Mouse (Mus musculus) right cerebral cortex, adult 18-20 months (tissue): ENCODE data around the gene Srrm1.
"Not testable (repeated sequence)": the region's sequence is repeated elsewhere in the genome, so short reads cannot be mapped to it uniquely, and the experiment has no call there.

ENCODE experiments used
- DNase-seq: peaks from one replicate; pipeline ENCODE4 v3.0.0; 2022; ENCODE audit warnings: mixed read lengths

The Srrm1 gene

GRCm38 (mm10) chr4:135353066-135353793 is at the start of gene Srrm1:
Gene Srrm1, minus strand, starts transcription at chr4:135353321.
- peak; percentile 99 for DNase-seq

- no peak for DNase-seq
Measured at GRCm38 (mm10) chr4:135401881-135402280, 48.8 kb upstream of the Srrm1 start.

- no peak for DNase-seq
Measured at GRCm38 (mm10) chr4:135397991-135398390, 44.9 kb upstream of the Srrm1 start, which contains the start of gene Ncmap. Gene Ncmap, minus strand, starts transcription at chr4:135398227.

- DNase-seq: no peak
Measured at GRCm38 (mm10) chr4:135397551-135397950, 44.4 kb upstream of the Srrm1 start.

- no peak for DNase-seq
Measured at GRCm38 (mm10) chr4:135396303-135396702, 43.2 kb upstream of the Srrm1 start.

- no peak for DNase-seq
Measured at GRCm38 (mm10) chr4:135395375-135395774, 42.3 kb upstream of the Srrm1 start.

- DNase-seq: no peak
Measured at GRCm38 (mm10) chr4:135394666-135395065, 41.5 kb upstream of the Srrm1 start.

- no peak for DNase-seq
Measured at GRCm38 (mm10) chr4:135393381-135393780, 40.3 kb upstream of the Srrm1 start.

- DNase-seq: no peak
Measured at GRCm38 (mm10) chr4:135392801-135393200, 39.7 kb upstream of the Srrm1 start.

- DNase-seq: no peak
Measured at GRCm38 (mm10) chr4:135391014-135391413, 37.9 kb upstream of the Srrm1 start.

- no peak for DNase-seq
Measured at GRCm38 (mm10) chr4:135385614-135386013, 32.5 kb upstream of the Srrm1 start.

GRCm38 (mm10) chr4:135382316-135382715 is 29.2 kb upstream of the Srrm1 start:
- peak; percentile 65 for DNase-seq

GRCm38 (mm10) chr4:135381355-135381754 is 28.2 kb upstream of the Srrm1 start:
- no peak for DNase-seq

- no peak for DNase-seq
Measured at GRCm38 (mm10) chr4:135377241-135377640, 24.1 kb upstream of the Srrm1 start.

GRCm38 (mm10) chr4:135375444-135375843 is 22.3 kb upstream of the Srrm1 start:
- DNase-seq: no peak

GRCm38 (mm10) chr4:135373299-135373698 is 20.2 kb upstream of the Srrm1 start:
- DNase-seq: no peak

GRCm38 (mm10) chr4:135370372-135370771 is 17.3 kb upstream of the Srrm1 start:
- DNase-seq: no peak

GRCm38 (mm10) chr4:135362828-135363227 is 9.7 kb upstream of the Srrm1 start:
- DNase-seq: peak; percentile 22

GRCm38 (mm10) chr4:135361722-135362121 is 8.6 kb upstream of the Srrm1 start:
- DNase-seq: no peak

GRCm38 (mm10) chr4:135358736-135359135 is 5.6 kb upstream of the Srrm1 start:
- peak; percentile 12 for DNase-seq

GRCm38 (mm10) chr4:135357221-135357920 is 4.2 kb upstream of the Srrm1 start:
- DNase-seq: no peak

- no peak for DNase-seq
Measured at GRCm38 (mm10) chr4:135355886-135356550, 2.9 kb upstream of the Srrm1 start.

GRCm38 (mm10) chr4:135354751-135355150 is 1.6 kb upstream of the Srrm1 start:
- not testable (repeated sequence) for DNase-seq
